28 mouse cellular contexts compared by ENCODE assay signal in the genomic region with DNA sequence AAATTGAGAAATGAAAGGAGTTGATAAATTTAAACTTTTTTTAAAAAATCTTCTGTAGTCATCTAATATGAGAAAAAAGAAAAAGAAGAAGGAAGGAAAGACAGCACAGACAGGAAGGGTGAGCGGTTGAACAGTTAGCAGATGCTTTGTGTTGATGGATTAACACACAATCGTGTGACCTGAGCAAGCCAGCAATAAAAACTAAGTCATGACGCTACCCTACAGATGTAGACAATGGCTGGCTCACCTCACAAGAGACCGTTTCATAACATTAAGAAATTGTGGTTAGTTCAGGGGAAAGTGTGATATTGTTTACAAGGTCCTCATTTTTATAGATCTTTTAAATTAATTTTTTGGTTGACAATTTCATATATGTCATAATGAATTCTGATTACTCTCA.
"Had no signal": no experiment of that assay in that cellular context is flagged by ENCODE, and none has a peak within 500 bp of the region (broad histone marks: within the 10 kb centered on the region; RNA-seq: fewer than 3 reads in every experiment).

No protein-coding gene starts in this region.

- H3K27me3 ChIP-seq: embryonic facial prominence, embryonic 12.5 days; embryonic facial prominence, embryonic 13.5 days; embryonic facial prominence, embryonic 15.5 days; forebrain, embryonic 12.5 days; forebrain, embryonic 13.5 days; forebrain, embryonic 15.5 days had no signal

- H3K9ac ChIP-seq: embryonic facial prominence, embryonic 12.5 days; embryonic facial prominence, embryonic 13.5 days; embryonic facial prominence, embryonic 15.5 days; forebrain, embryonic 12.5 days; forebrain, embryonic 13.5 days; forebrain, embryonic 15.5 days; forebrain, postnatal 0 days had no signal

- H3K4me1 ChIP-seq: embryonic facial prominence, embryonic 10.5 days; embryonic facial prominence, embryonic 12.5 days; forebrain, embryonic 10.5 days; forebrain, embryonic 12.5 days; forebrain, embryonic 13.5 days; forebrain, embryonic 15.5 days had no signal

- H3K4me2 ChIP-seq: embryonic facial prominence, embryonic 12.5 days; embryonic facial prominence, embryonic 13.5 days; embryonic facial prominence, embryonic 15.5 days; forebrain, embryonic 12.5 days; forebrain, embryonic 13.5 days; forebrain, embryonic 15.5 days had no signal

- DNase-seq: cerebellum, adult 2 months; cerebellum, adult 8-10 months; cerebellum, adult 9-10 months; cerebellum, adult 9-11 months; cerebellum, postnatal 10 days; cerebellum, postnatal 14 days; cerebellum, postnatal 25 days; cerebellum, postnatal 36 days; embryo, embryonic 11 days; forebrain, postnatal 0 days; gastrocnemius, adult 2 months; gastrocnemius, postnatal 10 days; gastrocnemius, postnatal 14 days; gastrocnemius, postnatal 25 days; gastrocnemius, postnatal 36 days; heart, adult 18-20 months; heart, adult 2 months had no signal

- H3K36me3 ChIP-seq: embryonic facial prominence, embryonic 10.5 days; embryonic facial prominence, embryonic 12.5 days; embryonic facial prominence, embryonic 13.5 days; embryonic facial prominence, embryonic 15.5 days; forebrain, embryonic 10.5 days; forebrain, embryonic 12.5 days; forebrain, embryonic 15.5 days had no signal

- H3K9me3 ChIP-seq: embryonic facial prominence, embryonic 10.5 days; embryonic facial prominence, embryonic 12.5 days; embryonic facial prominence, embryonic 13.5 days; embryonic facial prominence, embryonic 15.5 days; forebrain, embryonic 10.5 days; forebrain, embryonic 12.5 days; forebrain, embryonic 13.5 days; forebrain, embryonic 15.5 days had no signal

- ATAC-seq: forebrain, embryonic 13.5 days; forebrain, embryonic 14.5 days; forebrain, embryonic 15.5 days; forebrain, embryonic 16.5 days; forebrain, postnatal 0 days had no signal

- H3K27ac ChIP-seq: embryonic facial prominence, embryonic 10.5 days; embryonic facial prominence, embryonic 12.5 days; embryonic facial prominence, embryonic 13.5 days; embryonic facial prominence, embryonic 15.5 days; forebrain, embryonic 10.5 days; forebrain, embryonic 12.5 days; forebrain, embryonic 13.5 days; forebrain, embryonic 15.5 days; gastrocnemius, adult 2 months; heart, adult 2 months had no signal

- H3K4me3 ChIP-seq: embryonic facial prominence, embryonic 10.5 days; embryonic facial prominence, embryonic 12.5 days; embryonic facial prominence, embryonic 13.5 days; embryonic facial prominence, embryonic 15.5 days; erythroblast, embryonic 14.5 days; forebrain, embryonic 10.5 days; forebrain, embryonic 12.5 days; forebrain, embryonic 13.5 days; forebrain, embryonic 15.5 days; gastrocnemius, adult 2 months; heart, adult 2 months had no signal
